Mouse (Mus musculus) megakaryocyte progenitor cell, adult 5-6 weeks (primary cell): ENCODE results near the gene Slitrk3. TPM values are rescaled to one million over a fixed set of nuclear protein-coding genes. Genes with fewer than 3 reads are reported as not detected.
"Not testable (repeated sequence)": the region's sequence is repeated elsewhere in the genome, so short reads cannot be mapped to it uniquely, and the experiment has no call there.

Source experiments
- ATAC-seq: replicated peaks from 2 replicates; pipeline ENCODE4 v1.8.0; 2016; ENCODE audit warnings: mild to moderate bottlenecking, moderate TSS enrichment, inconsistent platforms; ENCODE audit not compliant: poor library complexity
- total RNA-seq, 2 experiments: library from RNA; stranded (forward) in 1 of 2; stranded (reverse) in 1 of 2; fragments of 157-497, 149-512 nt in 1 of 2; fragments of 200-1000 nt in 1 of 2; gene quantifications; 2 replicates each; pipeline versions ENCODE4 v1.2.3 to v1.2.4; 2015 to 2017

Slitrk3 gene
- total RNA-seq (2015) (not detected in 2 replicates), total RNA-seq (2017) (not detected in 2 replicates)

- ATAC-seq, result no peak
These were observed at the start of gene Slitrk3 for GRCm38 (mm10) chr3:73057197-73057811. TSS of gene Slitrk3 (minus strand) at chr3:73057803.

- ATAC-seq, result not testable (repeated sequence)
These were observed 36.8 kb upstream of the Slitrk3 start for GRCm38 (mm10) chr3:73094445-73094844.

GRCm38 (mm10) chr3:73084620-73085019, 27.0 kb upstream of the Slitrk3 start:
- no peak for ATAC-seq

GRCm38 (mm10) chr3:73065823-73066755, 8.5 kb upstream of the Slitrk3 start:
- ATAC-seq, result peak; percentile 93

DNA sequence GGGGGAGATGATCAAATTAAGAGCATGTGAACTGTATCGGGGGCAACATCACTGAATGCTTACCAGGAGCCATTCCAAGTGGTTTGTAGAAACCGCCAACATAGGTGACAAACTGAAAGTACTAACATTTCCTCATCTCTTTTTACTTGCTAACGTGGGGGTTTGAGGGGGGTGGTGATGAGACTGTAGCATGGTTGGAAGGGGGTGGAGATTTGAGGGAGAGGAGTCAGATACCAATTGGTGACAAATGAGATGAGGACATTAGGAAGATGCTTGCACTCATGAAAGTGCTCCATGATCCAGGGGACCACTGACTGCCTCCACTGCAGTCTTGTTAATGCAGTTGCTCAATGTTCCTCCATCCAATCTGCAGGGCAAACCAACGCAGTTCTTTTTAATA, 587 bp upstream of the Slitrk3 start:
- ATAC-seq, result no peak

DNA sequence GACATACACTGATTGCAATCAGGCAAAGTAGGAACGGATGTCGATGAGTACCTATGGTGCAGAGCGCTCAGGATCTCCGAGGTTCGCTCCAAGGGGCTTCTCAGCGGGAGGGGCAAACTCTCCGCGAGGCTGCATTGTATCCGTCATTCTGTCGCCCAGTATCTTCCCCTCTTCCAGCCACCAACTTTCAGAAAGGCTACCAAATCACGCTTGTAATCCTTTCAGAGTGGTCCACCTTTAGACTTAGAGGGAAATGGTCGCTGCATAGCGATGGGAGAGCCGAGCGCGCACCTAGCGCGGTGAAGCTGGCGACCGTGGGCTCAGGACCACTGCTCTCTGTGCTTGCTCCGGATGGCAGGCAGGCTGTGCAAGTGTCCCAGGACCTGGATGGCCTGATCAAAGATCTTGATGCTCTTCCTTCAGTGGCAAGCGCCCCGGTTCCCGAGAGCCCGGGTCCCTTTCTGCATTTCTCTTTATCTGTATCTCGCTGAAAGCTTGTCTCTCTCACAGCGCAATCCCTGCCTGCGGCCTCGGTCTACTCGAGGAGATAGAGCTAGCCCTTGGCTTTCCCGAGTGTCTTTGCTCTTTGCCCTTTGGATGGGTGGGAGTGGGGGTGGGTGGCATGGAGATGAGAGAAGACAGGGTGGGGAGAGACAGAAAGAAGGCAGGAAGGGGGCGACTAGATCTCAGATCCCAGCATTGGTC, 959 bp downstream of the Slitrk3 start:
- no peak for ATAC-seq

DNA sequence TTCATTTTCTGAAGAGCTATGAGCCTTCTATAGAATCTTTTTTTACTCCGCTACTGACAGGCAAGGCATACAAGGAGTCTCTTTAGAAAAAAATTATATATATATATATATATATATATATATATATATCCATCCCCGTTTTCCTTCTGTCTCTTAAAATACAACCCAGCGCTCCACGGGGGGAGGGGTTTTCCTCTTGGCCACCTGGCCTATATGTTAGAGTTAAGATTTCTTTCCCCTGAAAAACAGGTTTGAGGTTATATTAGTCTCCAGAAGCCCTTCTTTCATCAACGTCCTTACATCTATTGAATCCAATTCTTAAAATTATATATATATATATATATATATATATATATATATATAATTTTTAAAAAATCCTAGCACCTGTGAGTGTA, 1.6 kb downstream of the Slitrk3 start:
- ATAC-seq, result no peak

DNA sequence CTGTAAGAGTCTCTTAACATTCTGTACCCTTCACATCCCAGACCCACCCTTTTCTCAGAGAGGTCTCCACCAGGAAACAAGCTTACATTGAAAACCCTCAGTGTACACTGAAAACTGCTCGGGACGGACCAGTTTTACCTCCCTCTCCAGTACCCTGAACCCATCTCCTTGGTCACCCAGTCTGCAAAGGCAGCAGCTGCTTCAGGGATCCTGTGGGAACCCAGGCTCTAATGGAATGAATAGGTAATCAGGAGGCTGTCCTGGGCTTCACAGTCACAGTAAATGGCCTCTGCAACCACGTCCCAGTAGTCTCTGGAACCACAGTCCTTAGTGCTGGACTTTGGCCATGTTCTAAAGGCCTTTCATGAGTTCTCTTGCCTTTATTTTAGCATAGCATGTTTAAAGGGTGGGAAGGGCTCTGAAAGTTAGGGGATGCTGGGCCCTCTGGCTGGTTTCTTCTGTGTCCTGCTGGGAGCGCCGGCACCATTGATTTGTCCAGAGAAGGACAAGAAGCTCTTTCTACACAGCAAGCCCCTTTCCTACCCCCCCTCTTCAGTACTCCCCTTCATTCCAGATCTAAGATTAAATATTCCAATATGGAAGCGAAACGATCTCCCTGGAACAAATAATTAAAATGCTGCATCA, 2.1 kb downstream of the Slitrk3 start:
- no peak for ATAC-seq

- ATAC-seq, result no peak
These were observed 4.1 kb downstream of the Slitrk3 start for GRCm38 (mm10) chr3:73053451-73053931.

DNA sequence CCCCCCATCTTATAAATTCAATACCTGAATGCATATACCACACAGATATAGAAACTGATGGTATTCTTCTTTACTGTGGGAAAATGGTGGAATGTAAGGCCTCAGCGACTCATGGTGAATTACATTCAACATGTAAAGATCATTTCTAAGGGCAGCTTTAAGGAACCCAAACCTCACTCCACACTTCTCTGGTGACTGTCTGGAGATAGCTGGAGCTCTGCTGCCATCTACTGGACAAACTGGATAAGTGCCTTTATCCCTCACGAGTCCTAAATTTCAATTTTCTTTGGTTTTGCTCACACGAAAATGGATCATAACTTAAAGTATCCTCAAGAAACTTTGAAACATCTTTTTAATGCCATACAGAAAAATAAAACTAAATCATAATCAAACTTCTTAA, 11.4 kb downstream of the Slitrk3 start:
- ATAC-seq, result peak; percentile 99

DNA sequence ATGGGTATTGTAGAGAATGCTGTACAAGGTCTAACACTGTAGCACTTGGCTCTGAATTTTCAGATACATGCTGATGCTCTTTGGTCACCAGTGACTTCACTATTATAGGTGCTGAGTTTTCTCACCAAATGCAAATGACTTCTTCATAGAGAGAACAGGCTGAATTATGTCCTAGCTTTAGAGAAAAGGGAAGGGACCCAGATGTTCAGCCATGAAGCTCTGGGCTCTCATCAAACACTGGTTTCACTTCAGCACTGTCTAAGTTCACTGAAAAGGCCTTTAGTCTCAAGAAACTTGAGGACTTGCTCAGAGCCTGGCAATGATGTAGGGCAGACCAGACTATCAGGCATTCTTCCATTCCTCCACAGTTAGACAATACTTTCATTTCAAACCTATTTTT, 15.3 kb downstream of the Slitrk3 start:
- ATAC-seq, result no peak

- no peak for ATAC-seq
These were observed 51.6 kb downstream of the Slitrk3 start for GRCm38 (mm10) chr3:73006045-73006444.

GRCm38 (mm10) chr3:73002933-73003696, 54.5 kb downstream of the Slitrk3 start:
- no peak for ATAC-seq

- ATAC-seq, result no peak
These were observed 60.1 kb downstream of the Slitrk3 start for GRCm38 (mm10) chr3:72997517-72997916.

Other genes starting within 250 kb of the Slitrk3 start
- not detected in 2 replicates for gene Sis, start 89.9 kb downstream of the Slitrk3 start, total RNA-seq (2015)
- not detected in 2 replicates for gene Sis, start 89.9 kb downstream of the Slitrk3 start, total RNA-seq (2017)